Mouse (Mus musculus) midbrain, embryonic 10.5 days (tissue): ENCODE measurements around the gene Mb. TPM values are rescaled to one million over a fixed set of nuclear protein-coding genes. Genes with fewer than 3 reads are reported as not detected.

Experiments used
- DNase-seq: peaks from one replicate; pipeline ENCODE4 v3.0.0-alpha.2; 2017; ENCODE audit warnings: low spot score
- H3K27ac ChIP-seq: fragments of 300-500 bp; sonication (generic); replicated peaks from 2 replicates; pipeline ENCODE4 v1.5.1; 2016; ENCODE audit warnings: mild to moderate bottlenecking
- H3K27me3 ChIP-seq: fragments of 300-500 bp; sonication (generic); 2 replicates; pipeline ENCODE4 v1.6.1; 2016; ENCODE audit warnings: low read depth, mild to moderate bottlenecking; ENCODE audit not compliant: poor library complexity, severe bottlenecking
- H3K36me3 ChIP-seq: fragments of 300-500 bp; sonication (generic); 2 replicates; pipeline ENCODE4 v1.6.1; 2016; ENCODE audit warnings: mild to moderate bottlenecking, moderate library complexity
- H3K4me1 ChIP-seq: fragments of 300-500 bp; sonication (generic); 2 replicates; pipeline ENCODE4 v1.6.1; 2016
- H3K4me3 ChIP-seq: fragments of 300-500 bp; sonication (generic); 2 replicates; pipeline ENCODE4 v1.5.1; 2016; ENCODE audit warnings: mild to moderate bottlenecking, moderate library complexity
- H3K9me3 ChIP-seq: fragments of 300-500 bp; sonication (generic); replicated peaks from 2 replicates; pipeline ENCODE4 v1.6.1; 2016; ENCODE audit warnings: mild to moderate bottlenecking
- WGBS: fragments of 180-500 bp; shearing (Covaris S2); methylation state at CpG from one replicate; pipeline ENCODE4 v1.1.7; 2016; 5-methylcytosine and 5-hydroxymethylcytosine counted together
- polyA plus RNA-seq: library from polyadenylated mRNA; unstranded; fragments of >200 nt; fragmentation: Nextera tagmentation; extraction: Ambion mirVana; gene quantifications from 2 replicates; pipeline ENCODE4 v1.2.1, GENCODE M21; 2016

Gene Mb
- polyA plus RNA-seq, 1 experiment from 2014 or later = 0.25 TPM

GRCm38 (mm10) chr15:77058566-77058965 lies 8.1 kb upstream of the Mb start:
- H3K9me3 ChIP-seq = peaks cover 10% of the 10 kb centered on the region; the same call in 1 of the 2 replicates
- DNase-seq = no peak
- no peaks in the 10 kb centered on the region for H3K36me3 ChIP-seq
- H3K27me3 ChIP-seq = no peaks in the 10 kb centered on the region
- no peak overlapping the region for H3K27ac ChIP-seq
- H3K4me3 ChIP-seq = no peak overlapping the region
- peaks cover 28% of the 10 kb centered on the region for H3K4me1 ChIP-seq

GRCm38 (mm10) chr15:77056791-77057051 lies 6.3 kb upstream of the Mb start:
- Histone ChIP-seq H3K4me1 (peaks cover 28% of the 10 kb centered on the region), H3K36me3 (no peaks in the 10 kb centered on the region), H3K4me3 (no peak overlapping the region), H3K9me3 (peaks cover 10% of the 10 kb centered on the region; the same call in 1 of the 2 replicates), H3K27me3 (no peaks in the 10 kb centered on the region), H3K27ac (peak overlapping the region; percentile 69)
- DNase-seq = no peak
- WGBS = 62% methylated on average over 3 of the region's 3 CpGs

DNA sequence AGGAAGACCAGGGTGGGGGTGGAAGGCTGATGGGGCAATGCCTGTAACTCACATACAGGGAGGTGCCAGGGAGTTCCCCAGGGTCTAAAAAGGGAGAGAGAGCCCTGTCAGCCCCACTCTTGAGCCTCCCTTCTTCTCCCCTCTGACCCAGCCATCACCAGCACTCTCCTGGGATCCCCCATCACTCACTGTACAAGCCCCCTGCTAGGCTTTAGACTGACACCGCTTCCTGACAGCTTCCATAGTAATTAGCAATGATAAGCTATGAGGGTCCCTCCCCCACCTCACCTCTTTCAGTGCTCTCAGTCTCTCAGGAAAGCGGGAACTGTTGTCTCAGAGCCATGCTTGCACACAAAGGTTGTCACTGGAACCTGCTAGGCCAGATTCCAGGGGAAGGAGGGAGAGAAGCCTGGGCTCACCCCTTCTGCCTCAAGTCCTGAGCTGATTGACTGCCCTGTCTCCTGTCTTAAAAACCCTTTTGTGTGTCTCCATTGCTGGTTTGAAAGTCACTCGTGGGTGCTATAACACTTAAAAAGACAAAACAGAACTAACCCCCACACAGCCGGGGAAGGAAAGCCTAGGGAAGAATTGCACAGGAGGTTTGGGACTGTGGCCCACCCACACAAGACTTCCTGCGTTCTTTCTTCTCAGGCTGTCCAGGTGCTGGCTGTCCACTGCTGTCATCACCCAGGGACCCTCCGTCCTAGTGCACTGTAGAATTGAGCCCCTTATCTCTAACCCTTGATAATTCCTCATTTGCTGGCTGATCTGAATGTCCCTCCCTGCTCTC lies 5.7 kb upstream of the Mb start:
- DNase-seq = no peak
- Histone ChIP-seq H3K27me3 (no peaks in the 10 kb centered on the region), H3K27ac (peak overlapping the region; percentile 69), H3K4me1 (peaks cover 28% of the 10 kb centered on the region), H3K9me3 (peaks cover 10% of the 10 kb centered on the region; the same call in 1 of the 2 replicates), H3K36me3 (no peaks in the 10 kb centered on the region), H3K4me3 (no peak overlapping the region)
- 45% methylated on average over 6 of the region's 6 CpGs for WGBS

GRCm38 (mm10) chr15:77054611-77055175 lies 4.2 kb upstream of the Mb start:
- H3K9me3 ChIP-seq = peaks cover 10% of the 10 kb centered on the region; the same call in 1 of the 2 replicates

GRCm38 (mm10) chr15:77053021-77053420 lies 2.6 kb upstream of the Mb start:
- Histone ChIP-seq H3K4me3 (no peak overlapping the region), H3K27me3 (no peaks in the 10 kb centered on the region; the same call in 1 of the 2 replicates), H3K36me3 (no peaks in the 10 kb centered on the region), H3K4me1 (peaks cover 28% of the 10 kb centered on the region), H3K27ac (no peak overlapping the region), H3K9me3 (no peaks in the 10 kb centered on the region)
- DNase-seq = no peak
- 83% methylated on average over 1 of the region's 1 CpGs for WGBS

More at GRCm38 (mm10) chr15:77054611-77055175, 4.2 kb upstream of the Mb start:
- no peaks in the 10 kb centered on the region for H3K27me3 ChIP-seq
- H3K27ac ChIP-seq = peak overlapping the region; percentile 30
- peaks cover 28% of the 10 kb centered on the region for H3K4me1 ChIP-seq
- 61% methylated on average over 5 of the region's 5 CpGs for WGBS
- no peak overlapping the region for H3K4me3 ChIP-seq
- no peaks in the 10 kb centered on the region for H3K36me3 ChIP-seq
- DNase-seq = no peak

DNA sequence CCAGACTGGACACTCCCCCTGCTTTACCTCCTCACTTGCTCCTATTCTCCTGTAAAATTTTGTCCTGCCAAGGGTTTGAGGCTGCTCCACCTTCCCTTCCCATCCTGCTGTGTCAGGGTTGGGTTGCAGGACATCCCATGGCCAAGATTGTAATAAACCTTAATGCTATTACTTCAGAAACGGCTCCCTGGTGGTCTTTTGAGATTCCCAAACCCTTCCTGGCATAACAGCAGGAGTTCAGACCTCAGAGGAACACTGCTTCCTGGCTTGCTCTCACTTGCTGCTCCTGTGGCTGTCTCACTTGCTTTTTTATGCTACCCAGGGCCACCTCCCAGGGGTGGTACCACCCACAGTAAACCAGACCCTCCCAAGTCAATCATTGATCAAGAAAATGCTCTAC lies 1.7 kb upstream of the Mb start:
- Histone ChIP-seq H3K27me3 (no peaks in the 10 kb centered on the region; the same call in 1 of the 2 replicates), H3K4me1 (peaks cover 28% of the 10 kb centered on the region), H3K4me3 (no peak overlapping the region), H3K27ac (no peak overlapping the region), H3K36me3 (no peaks in the 10 kb centered on the region), H3K9me3 (no peaks in the 10 kb centered on the region)
- 42% methylated on average over 1 of the region's 1 CpGs for WGBS
- no peak for DNase-seq

DNA sequence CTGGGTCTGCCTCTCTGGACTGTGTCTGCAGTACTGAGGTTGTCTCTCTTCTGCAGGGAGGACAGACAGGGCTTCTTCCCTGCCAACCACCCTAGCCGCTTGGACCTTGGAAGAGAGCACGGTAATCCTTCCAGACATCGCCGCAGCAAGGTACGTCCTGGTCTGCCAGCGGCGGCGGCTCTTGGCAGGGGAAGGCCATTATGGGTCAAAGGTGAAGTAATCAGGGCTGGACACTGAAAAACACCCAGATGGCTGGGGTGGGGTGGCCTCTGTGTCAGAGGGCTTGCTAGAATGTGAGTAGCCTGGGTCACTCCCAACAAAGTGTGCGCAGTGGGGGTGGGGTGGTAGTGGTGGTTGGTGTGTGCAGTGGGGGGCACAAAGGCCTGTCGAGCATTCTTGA lies 4.9 kb downstream of the Mb start:
- Histone ChIP-seq H3K4me3 (no peak overlapping the region), H3K36me3 (no peaks in the 10 kb centered on the region), H3K27ac (no peak overlapping the region; the same call in 1 of the 2 replicates), H3K27me3 (no peaks in the 10 kb centered on the region; the same call in 1 of the 2 replicates), H3K9me3 (no peaks in the 10 kb centered on the region), H3K4me1 (peaks cover 9% of the 10 kb centered on the region)
- DNase-seq = no peak
- WGBS = 89% methylated on average over 10 of the region's 10 CpGs

- no peak for DNase-seq
Observed at GRCm38 (mm10) chr15:77044597-77045320, 5.7 kb downstream of the Mb start, which contains the start of gene Apol6. Apol6 (plus strand) TSS chr15:77044729.

GRCm38 (mm10) chr15:77040784-77041183 lies 9.7 kb downstream of the Mb start:
- H3K9me3 ChIP-seq = no peaks in the 10 kb centered on the region
- no peak for DNase-seq
- no peaks in the 10 kb centered on the region for H3K27me3 ChIP-seq
- H3K4me3 ChIP-seq = no peak overlapping the region
- 88% methylated on average over 3 of the region's 3 CpGs for WGBS
- H3K27ac ChIP-seq = no peak overlapping the region
- H3K36me3 ChIP-seq = no peaks in the 10 kb centered on the region
- peaks cover 27% of the 10 kb centered on the region for H3K4me1 ChIP-seq

More at GRCm38 (mm10) chr15:77044597-77045320, 5.7 kb downstream of the Mb start, which contains the start of gene Apol6:
- Histone ChIP-seq H3K36me3 (no peaks in the 10 kb centered on the region), H3K27me3 (no peaks in the 10 kb centered on the region; the same call in 1 of the 2 replicates), H3K27ac (no peak within 1 kb of the TSS; the same call in 1 of the 2 replicates), H3K9me3 (no peaks in the 10 kb centered on the region), H3K4me1 (peaks cover 13% of the 10 kb centered on the region), H3K4me3 (no peak within 1 kb of the TSS)
- 88% methylated on average over 12 of the region's 12 CpGs for WGBS

DNA sequence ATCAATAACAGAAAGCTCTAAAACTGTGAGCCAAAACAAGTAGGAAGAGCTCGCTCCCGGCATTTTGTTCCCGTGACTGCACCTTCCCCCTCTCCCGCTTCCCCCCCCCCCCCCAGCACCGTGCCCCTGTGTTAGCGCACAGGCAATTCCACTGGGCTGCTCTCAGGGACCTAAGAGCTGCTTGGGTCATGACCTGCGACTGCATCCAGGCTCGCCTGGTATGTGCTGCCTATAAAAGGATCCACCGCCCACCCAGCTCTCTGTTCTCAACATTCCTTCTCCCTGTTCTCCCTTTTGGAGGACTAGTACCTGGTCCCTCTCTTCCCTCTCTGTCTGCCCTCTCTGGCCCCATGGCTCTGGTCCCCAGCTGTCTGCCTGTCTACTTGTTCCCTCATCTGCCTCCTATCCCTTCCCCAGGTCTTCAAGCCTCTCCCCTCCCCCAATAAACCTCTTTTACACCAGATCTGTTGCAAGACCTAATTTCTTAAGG lies 11.2 kb downstream of the Mb start:
- DNase-seq = no peak
- Histone ChIP-seq H3K9me3 (no peaks in the 10 kb centered on the region), H3K4me1 (peaks cover 23% of the 10 kb centered on the region), H3K36me3 (no peaks in the 10 kb centered on the region), H3K4me3 (no peak overlapping the region), H3K27ac (no peak overlapping the region), H3K27me3 (no peaks in the 10 kb centered on the region)
- 73% methylated on average over 9 of the region's 9 CpGs for WGBS

DNA sequence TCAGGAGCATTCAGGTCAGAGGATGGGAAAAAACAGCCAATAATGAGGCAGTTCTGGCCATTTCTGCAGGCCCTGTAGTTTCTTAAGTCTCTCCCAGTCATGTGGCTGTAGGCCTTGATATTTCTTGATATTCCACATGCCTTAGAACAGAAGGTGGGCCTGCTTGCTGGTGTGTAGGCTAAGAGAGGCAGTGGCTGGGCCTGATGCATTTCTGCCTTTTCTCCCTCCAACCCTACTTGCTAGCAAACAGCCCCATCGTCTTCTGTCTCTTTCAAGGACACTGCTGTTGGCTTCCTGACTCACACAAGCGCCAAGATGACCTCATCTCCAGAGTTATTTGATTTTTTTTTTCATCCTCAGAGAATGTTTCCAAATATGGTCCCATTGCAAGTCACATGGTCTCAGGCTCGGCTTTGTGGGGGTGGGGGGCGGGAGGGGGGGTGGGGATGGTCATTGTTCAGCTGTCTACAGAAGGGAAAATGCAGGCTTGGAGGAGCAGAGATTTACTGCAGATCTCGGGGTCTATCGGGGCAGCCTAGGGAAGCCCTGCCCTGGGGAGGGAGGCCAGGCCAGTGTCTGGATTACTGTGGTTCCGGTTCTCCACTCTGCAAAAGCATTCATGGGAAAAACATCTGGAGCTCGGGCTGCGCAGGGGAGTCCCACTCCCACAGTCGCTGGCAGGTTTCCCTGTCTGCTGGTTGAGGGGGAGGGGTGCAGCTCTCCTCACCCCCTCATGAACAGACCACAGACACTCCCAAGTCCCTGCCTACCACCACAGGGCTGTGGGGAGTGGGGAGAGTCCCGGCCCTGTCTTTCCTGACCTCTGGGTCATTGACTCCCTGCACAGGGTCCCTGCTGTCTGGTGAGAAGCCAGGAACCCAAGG lies 12.9 kb downstream of the Mb start:
- DNase-seq = no peak
- WGBS = 61% methylated on average over 11 of the region's 11 CpGs
- no peaks in the 10 kb centered on the region for H3K27me3 ChIP-seq
- H3K4me1 ChIP-seq = peaks cover 23% of the 10 kb centered on the region
- H3K4me3 ChIP-seq = no peak overlapping the region
- no peaks in the 10 kb centered on the region for H3K36me3 ChIP-seq
- no peaks in the 10 kb centered on the region for H3K9me3 ChIP-seq
- peak overlapping the region; percentile 80 for H3K27ac ChIP-seq

DNA sequence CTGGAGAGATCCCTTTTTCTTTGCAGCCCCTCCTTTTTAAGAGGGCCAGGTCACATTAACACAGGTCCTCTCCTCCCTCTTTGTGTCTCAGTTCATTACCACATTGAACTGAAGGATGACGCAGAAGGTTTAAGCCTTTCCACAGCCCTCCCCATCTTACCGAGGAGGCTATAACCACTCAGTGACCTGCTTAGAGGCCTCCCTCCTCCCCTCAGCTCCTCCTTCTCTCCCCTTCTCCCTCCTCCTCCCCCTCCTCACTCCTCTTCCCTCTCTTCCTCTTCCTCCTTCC lies 13.5 kb downstream of the Mb start:
- 53% methylated on average over 2 of the region's 2 CpGs for WGBS
- DNase-seq = no peak
- H3K4me3 ChIP-seq = no peak overlapping the region
- H3K27ac ChIP-seq = peak overlapping the region; percentile 80
- peaks cover 23% of the 10 kb centered on the region for H3K4me1 ChIP-seq
- no peaks in the 10 kb centered on the region for H3K27me3 ChIP-seq
- H3K36me3 ChIP-seq = no peaks in the 10 kb centered on the region
- no peaks in the 10 kb centered on the region for H3K9me3 ChIP-seq
